Mouse (Mus musculus) kidney, adult 2 months (tissue): ENCODE data around the gene Iqschfp.

Source experiments
- CTCF ChIP-seq: fragments of 200-500 bp; conservative IDR thresholded peaks from 2 replicates; pipeline ENCODE4 v1.5.1; 2011; ENCODE audit warnings: low read depth, mild to moderate bottlenecking, control low read depth, low read length, moderate library complexity, mixed read lengths; ENCODE audit not compliant: insufficient read depth, insufficient read length
- POLR2A ChIP-seq: fragments of 200-500 bp; IDR thresholded peaks from one replicate; pipeline ENCODE4 v1.6.1; 2011; ENCODE audit warnings: low read depth, low read length, control low read depth

- TF ChIP-seq POLR2A (no peak), CTCF (no peak)
Observed at GRCm38 (mm10) chr3:68055071-68055470, 163.0 kb downstream of the Iqschfp start.
